Mouse (Mus musculus) fat pad, adult 2 months (tissue): ENCODE measurements around the gene Spef1.

Experiments used
- DNase-seq: peaks from one replicate; pipeline ENCODE4 v3.0.0-alpha.2; 2011; ENCODE audit warnings: low read depth, low spot score; ENCODE audit errors: extremely low read depth

Spef1 gene

DNA sequence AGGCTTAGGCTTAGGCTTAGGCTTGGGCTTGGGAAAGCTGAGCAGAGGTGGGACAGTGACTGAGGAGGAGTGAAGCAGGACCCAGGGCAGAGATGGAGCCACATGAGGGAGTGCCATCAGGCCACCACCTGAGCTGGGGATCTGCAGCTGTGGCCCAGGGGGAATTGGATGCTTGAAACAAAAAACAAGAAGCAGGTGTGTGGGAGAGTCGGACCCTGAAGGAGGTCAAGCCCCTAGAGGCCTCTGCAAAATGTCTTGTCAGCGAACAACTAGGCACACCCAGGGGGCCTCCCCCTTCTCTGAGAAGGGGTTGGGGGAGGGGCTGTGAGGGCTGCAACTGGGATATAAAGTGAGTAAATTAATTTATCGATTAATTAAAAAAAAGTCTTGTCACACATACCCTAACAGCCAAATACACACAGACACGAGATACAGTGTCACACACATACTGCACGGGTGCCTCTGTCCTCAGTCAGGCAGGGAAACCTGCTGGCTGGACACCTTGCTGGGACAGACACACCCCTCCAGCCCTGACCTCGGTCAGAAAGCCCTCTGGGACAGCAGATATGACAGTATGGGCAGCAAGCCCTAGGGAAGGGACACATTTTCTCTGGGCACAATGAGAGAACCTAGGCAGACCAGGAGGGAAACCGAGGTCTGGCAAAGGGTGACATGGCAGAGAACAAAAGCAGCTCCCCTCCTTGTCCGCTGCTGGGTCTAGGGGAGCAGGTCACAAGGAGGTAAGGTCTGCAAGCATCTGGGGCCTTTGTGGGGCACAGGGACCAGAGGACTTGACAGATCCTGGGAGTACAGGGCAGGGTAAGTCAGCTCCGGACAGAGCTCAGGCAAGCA lies 60.9 kb downstream of the Spef1 start:
- no peak for DNase-seq

DNA sequence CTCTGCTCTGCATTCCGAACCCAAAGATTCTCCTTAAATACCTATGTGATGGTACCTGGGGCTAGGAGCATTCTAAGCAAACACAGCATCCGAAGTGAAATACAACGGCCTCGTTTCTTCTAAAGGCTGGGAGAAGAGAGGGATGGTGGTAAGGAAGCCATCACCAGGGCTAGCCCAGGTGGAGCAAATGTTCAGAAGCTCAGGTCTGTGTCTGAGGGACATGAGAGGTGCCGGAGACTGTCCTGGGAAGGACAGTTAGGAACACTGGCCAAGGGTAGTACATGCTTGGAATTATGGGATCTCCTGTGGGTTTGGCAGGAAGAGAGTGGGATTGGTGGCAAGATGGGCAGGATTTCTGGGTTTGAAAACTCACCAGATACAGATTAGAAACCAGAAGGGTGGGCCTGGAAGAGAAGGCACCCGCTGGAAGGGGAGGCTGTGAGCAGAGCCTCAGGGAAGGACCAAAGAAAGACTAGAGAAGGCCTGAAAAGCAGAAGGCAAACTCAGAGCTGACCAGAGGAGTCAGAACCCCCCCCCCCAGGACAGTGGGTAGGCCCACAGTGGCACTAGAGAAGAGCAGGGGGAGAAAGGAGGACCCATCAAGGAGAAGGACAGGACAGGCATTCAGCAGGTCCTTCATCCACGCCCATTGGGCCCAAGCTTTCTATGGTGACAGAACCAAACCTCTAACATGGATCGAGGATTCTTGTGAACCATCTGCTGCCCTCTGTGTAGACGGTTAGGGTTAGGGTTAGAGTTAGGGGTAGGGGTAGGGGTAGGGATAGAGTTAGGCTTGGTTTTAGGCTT lies 61.7 kb downstream of the Spef1 start:
- no peak for DNase-seq

DNA sequence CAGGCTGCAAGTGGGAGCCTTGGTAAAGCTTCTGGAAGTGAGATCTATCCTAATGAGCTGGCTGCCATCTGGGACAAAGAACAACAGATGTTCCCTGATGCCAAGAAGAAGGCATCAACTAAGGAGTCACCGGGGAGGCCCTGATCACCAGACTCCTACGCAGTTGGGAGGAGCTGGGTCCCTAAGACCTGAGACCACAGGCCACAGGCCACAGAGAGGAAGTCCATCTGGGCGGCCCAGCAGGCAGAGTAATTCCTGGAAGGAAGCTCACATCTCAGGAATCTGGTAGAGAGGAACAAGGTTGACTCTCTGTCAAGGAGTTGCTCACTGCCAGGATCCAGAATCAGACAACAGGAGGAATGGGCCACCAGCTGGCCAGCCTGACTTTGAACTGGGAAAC lies 62.9 kb downstream of the Spef1 start:
- DNase-seq = no peak
